Mouse (Mus musculus): ENCODE results near the gene Zfp36l2. TPM values are rescaled to one million over a fixed set of nuclear protein-coding genes. Genes with fewer than 3 reads are reported as not detected.

The Zfp36l2 gene
- total and polyA plus RNA-seq, 3 experiments, result 8.9 to 24.2 (median 9.0) TPM

- dilution Hi-C loops (cut with MboI; ENCODE audit: extremely low pct_ligation_motif_present, extremely low pct_unique_long_range_greater_than_20kb, low sequenced_read_pairs) (no loop called here), in situ Hi-C loops (cut with MboI; ENCODE audit: low pct_ligation_motif_present, low pct_unique_long_range_greater_than_20kb, low sequenced_read_pairs) (no loop called here)
- no peak overlapping the region for H3K4me2 ChIP-seq (ENCODE audit: insufficient read depth, low read depth, poor library complexity, severe bottlenecking)
- no peaks in the 10 kb centered on the region for H3K9me3 ChIP-seq (replicated peaks; ENCODE audit: low read length)
- H3K36me3 ChIP-seq (replicated peaks in 1 of 2; ENCODE audit: control insufficient read depth in 1 of 2, insufficient read depth in 1 of 2, low read length in 1 of 2), result peaks cover 13 to 83% of the 10 kb centered on the region in 2 experiments
- H3K27ac ChIP-seq (ENCODE audit: insufficient read depth, low read depth), result no peak overlapping the region
- no peak for TF ChIP-seq GABPA (IDR thresholded peaks at IDR 0.05; ENCODE audit: insufficient replicate concordance, low read depth, low read length)
- no peak for TF ChIP-seq PAX5 (IDR thresholded peaks at IDR 0.05; ENCODE audit: low read length)
- no peak for DNase-seq (ENCODE audit: extremely low read depth)
- no peaks in the 10 kb centered on the region for H3K27me3 ChIP-seq (replicated peaks)
- no peak overlapping the region for H3K4me3 ChIP-seq (replicated peaks in 1 of 3; ENCODE audit: low read depth in 2 of 3, low read length in 2 of 3, poor library complexity in 1 of 3)
- H3K9ac ChIP-seq (ENCODE audit: insufficient read depth, low read depth), result no peak overlapping the region
- no peaks in the 10 kb centered on the region for H3K79me2 ChIP-seq (replicated peaks; ENCODE audit: control insufficient read depth, extremely low read depth, insufficient read depth, poor library complexity, severe bottlenecking)
- peaks cover 0 to 3% of the 10 kb centered on the region in 2 experiments; a peak in 2 of 4 replicates for H3K4me1 ChIP-seq (ENCODE audit: control insufficient read depth in 1 of 2, insufficient read depth in 2 of 2)
Measured at GRCm38 (mm10) chr17:84213464-84213863, 25.7 kb upstream of the Zfp36l2 start.

- Histone ChIP-seq H3K9ac (ENCODE audit: insufficient read depth, low read depth) (no peak overlapping the region), H3K4me2 (ENCODE audit: insufficient read depth, low read depth, poor library complexity, severe bottlenecking) (no peak overlapping the region), H3K4me3 (replicated peaks in 1 of 3; ENCODE audit: low read depth in 2 of 3, low read length in 2 of 3, poor library complexity in 1 of 3) (no peak overlapping the region), H3K27ac (ENCODE audit: insufficient read depth, low read depth) (no peak overlapping the region), H3K27me3 (replicated peaks) (no peaks in the 10 kb centered on the region), H3K79me2 (replicated peaks; ENCODE audit: control insufficient read depth, extremely low read depth, insufficient read depth, poor library complexity, severe bottlenecking) (no peaks in the 10 kb centered on the region), H3K4me1 (ENCODE audit: control insufficient read depth in 1 of 2, insufficient read depth in 2 of 2) (peaks cover 0 to 23% of the 10 kb centered on the region in 2 experiments; a peak in 2 of 4 replicates), H3K9me3 (replicated peaks; ENCODE audit: low read length) (no peaks in the 10 kb centered on the region), H3K36me3 (replicated peaks in 1 of 2; ENCODE audit: control insufficient read depth in 1 of 2, insufficient read depth in 1 of 2, low read length in 1 of 2) (peaks cover 14 to 81% of the 10 kb centered on the region in 2 experiments)
- TF ChIP-seq IRF4 (IDR thresholded peaks at IDR 0.05; ENCODE audit: low read depth, low read length) (no peak), USF1 (IDR thresholded peaks at IDR 0.05; ENCODE audit: low read depth, low read length) (no peak)
- no peak for DNase-seq (ENCODE audit: extremely low read depth)
- in situ Hi-C loops (cut with MboI; ENCODE audit: low pct_ligation_motif_present, low pct_unique_long_range_greater_than_20kb, low sequenced_read_pairs), result no loop called here
- dilution Hi-C loops (cut with MboI; ENCODE audit: extremely low pct_ligation_motif_present, extremely low pct_unique_long_range_greater_than_20kb, low sequenced_read_pairs), result no loop called here
Measured at GRCm38 (mm10) chr17:84207611-84208010, 19.9 kb upstream of the Zfp36l2 start.

DNA sequence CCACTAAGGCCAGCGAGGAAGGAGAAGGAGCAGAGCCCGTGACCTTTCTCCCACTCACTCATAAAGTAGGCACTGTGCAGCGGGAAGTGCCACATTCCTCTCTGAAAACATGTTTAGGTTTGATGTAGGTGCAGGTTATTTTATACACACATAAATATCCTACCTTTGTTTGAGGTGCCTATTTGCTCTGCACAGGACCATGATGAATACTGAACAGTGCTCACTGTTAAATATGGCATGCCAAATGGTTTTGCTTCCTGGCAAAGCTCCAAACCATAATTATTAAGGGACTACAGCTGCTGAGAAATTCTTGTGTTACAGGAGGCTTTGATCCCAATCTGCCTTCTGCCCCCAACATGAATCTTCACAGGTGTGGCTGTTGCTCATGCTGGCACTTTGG is 18.5 kb upstream of the Zfp36l2 start:
- Histone ChIP-seq H3K4me1 (ENCODE audit: control insufficient read depth in 1 of 2, insufficient read depth in 2 of 2) (peaks cover 0 to 23% of the 10 kb centered on the region in 2 experiments; a peak in 2 of 4 replicates), H3K27ac (ENCODE audit: insufficient read depth, low read depth) (no peak overlapping the region), H3K4me3 (replicated peaks in 1 of 3; ENCODE audit: low read depth in 2 of 3, low read length in 2 of 3, poor library complexity in 1 of 3) (no peak overlapping the region), H3K27me3 (replicated peaks) (no peaks in the 10 kb centered on the region), H3K9ac (ENCODE audit: insufficient read depth, low read depth) (no peak overlapping the region), H3K9me3 (replicated peaks; ENCODE audit: low read length) (no peaks in the 10 kb centered on the region), H3K36me3 (replicated peaks in 1 of 2; ENCODE audit: control insufficient read depth in 1 of 2, insufficient read depth in 1 of 2, low read length in 1 of 2) (peaks cover 15 to 70% of the 10 kb centered on the region in 2 experiments), H3K4me2 (ENCODE audit: insufficient read depth, low read depth, poor library complexity, severe bottlenecking) (no peak overlapping the region), H3K79me2 (replicated peaks; ENCODE audit: control insufficient read depth, extremely low read depth, insufficient read depth, poor library complexity, severe bottlenecking) (no peaks in the 10 kb centered on the region)
- DNase-seq (ENCODE audit: extremely low read depth), result no peak
- in situ Hi-C loops (cut with MboI; ENCODE audit: low pct_ligation_motif_present, low pct_unique_long_range_greater_than_20kb, low sequenced_read_pairs) (no loop called here), dilution Hi-C loops (cut with MboI; ENCODE audit: extremely low pct_ligation_motif_present, extremely low pct_unique_long_range_greater_than_20kb, low sequenced_read_pairs) (no loop called here)
- TF ChIP-seq UBTF (IDR thresholded peaks at IDR 0.05; ENCODE audit: low read depth, low read length) (no peak), USF1 (IDR thresholded peaks at IDR 0.05; ENCODE audit: low read depth, low read length) (no peak), NELFE (IDR thresholded peaks at IDR 0.05; ENCODE audit: low read depth, low read length) (no peak), ETS1 (conservative IDR thresholded peaks at IDR 0.05; ENCODE audit: low read depth, low read length) (no peak), PAX5 (IDR thresholded peaks at IDR 0.05; ENCODE audit: low read length) (no peak), E2F4 (IDR thresholded peaks at IDR 0.05; ENCODE audit: insufficient replicate concordance, low read depth, low read length) (no peak), USF2 (conservative IDR thresholded peaks at IDR 0.05; ENCODE audit: low read depth, low read length) (no peak), EP300 (IDR thresholded peaks at IDR 0.05; ENCODE audit: low read length) (no peak), MAFK (IDR thresholded peaks at IDR 0.05; ENCODE audit: insufficient replicate concordance, low read length) (no peak), RAD21 (IDR thresholded peaks at IDR 0.05; ENCODE audit: low read depth, low read length) (no peak), ZMIZ1 (IDR thresholded peaks at IDR 0.05; ENCODE audit: low read depth, low read length) (no peak), SIN3A (IDR thresholded peaks at IDR 0.05; ENCODE audit: low read length) (no peak), TBP (conservative IDR thresholded peaks at IDR 0.05; ENCODE audit: low read depth, low read length) (no peak), HCFC1 (IDR thresholded peaks at IDR 0.05; ENCODE audit: low read depth, low read length) (no peak), MXI1 (IDR thresholded peaks at IDR 0.05; ENCODE audit: low read depth, low read length) (no peak), ZNF384 (IDR thresholded peaks at IDR 0.05; ENCODE audit: low read depth, low read length) (no peak)
